Mouse (Mus musculus): ENCODE data around the gene Ift81.

- TF ChIP-seq CTCF (IDR thresholded peaks at IDR 0.05; ENCODE audit: low read depth) (no peak), EP300 (optimal IDR thresholded peaks at IDR 0.05) (no peak)
Observed at GRCm38 (mm10) chr5:122507396-122507795, 106.9 kb downstream of the Ift81 start.
